Mouse (Mus musculus) cerebellum, adult 2 months (tissue): ENCODE measurements around the gene Defb25.

ENCODE experiments used
- CTCF ChIP-seq: fragments of 200-500 bp; IDR thresholded peaks from 2 replicates; pipeline ENCODE4 v1.5.1; 2011; ENCODE audit warnings: low read depth, mild to moderate bottlenecking, control low read depth, low read length, moderate library complexity, borderline replicate concordance; ENCODE audit not compliant: insufficient read depth
- POLR2A ChIP-seq: fragments of 200-500 bp; IDR thresholded peaks from 2 replicates; pipeline ENCODE4 v1.6.1; 2011; ENCODE audit warnings: low read length, control low read depth, borderline replicate concordance; ENCODE audit not compliant: insufficient read depth

DNA sequence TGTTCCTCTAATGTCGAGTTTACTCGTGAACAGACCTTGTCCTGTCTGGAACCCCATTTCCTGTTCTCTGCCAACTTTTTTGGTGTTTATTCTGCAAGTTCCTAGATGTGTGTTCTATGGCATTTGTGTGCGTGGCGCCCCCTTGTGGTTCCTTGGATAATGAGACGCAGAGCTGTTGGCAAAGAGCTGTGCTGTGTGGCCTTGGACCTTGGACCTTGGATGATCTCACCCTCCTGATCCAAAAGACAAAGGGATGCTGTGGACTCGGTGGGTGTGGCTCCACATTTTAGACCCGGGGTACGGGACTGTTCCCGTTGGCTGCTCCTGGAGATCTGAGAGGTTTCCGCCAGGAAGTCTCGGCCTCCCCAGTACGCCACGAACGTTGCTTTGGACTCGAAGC, 18.8 kb downstream of the Defb25 start, which contains the start of gene Defb36:
- TF ChIP-seq CTCF (peak; percentile 38; the same call in 1 of the 2 replicates), POLR2A (no peak)
